Mouse (Mus musculus): ENCODE measurements around the gene Dut.
"Not testable (repeated sequence)": the region's sequence is repeated elsewhere in the genome, so short reads cannot be mapped to it uniquely, and the experiment has no call there.

The Dut gene

DNA sequence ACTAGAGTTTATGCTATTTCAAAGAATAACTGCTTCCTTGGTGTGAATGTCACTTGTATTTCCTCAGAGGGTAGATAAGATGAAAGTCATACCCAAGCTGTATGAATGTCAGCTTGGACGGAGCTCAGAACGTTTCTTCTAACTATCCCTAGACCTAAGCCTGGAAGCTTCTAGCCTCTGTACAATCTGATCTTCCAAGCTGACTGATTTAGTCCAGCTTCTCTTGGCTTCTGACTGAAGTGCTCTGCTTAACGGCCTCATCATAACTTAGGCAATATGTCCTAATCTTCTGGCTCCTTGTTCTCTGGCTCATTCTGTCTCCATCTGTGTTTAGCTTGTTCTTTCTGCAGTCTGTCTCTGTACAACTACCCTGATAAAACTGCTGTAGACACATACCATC, 7.6 kb downstream of the Dut start:
- no peak for DNase-seq (ENCODE audit: low spot score)

DNA sequence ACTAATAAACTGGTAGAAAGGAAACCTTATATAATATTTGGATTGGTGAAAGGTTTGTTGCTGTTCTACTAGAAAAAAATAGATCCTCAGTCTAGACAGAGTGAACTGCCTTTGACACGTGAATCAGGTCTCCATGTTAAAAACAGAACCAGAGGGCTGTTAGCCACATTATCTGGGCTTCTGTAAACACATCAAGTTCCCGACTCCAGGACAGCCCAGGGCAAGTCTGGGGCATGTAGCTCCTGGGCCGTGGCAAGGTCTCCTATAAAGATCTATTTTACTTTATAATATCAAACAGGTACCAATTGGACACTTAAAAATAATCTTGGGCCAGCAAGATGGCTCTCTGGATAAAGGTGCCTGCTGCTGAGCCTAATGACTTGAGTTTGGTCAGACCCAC, 8.9 kb downstream of the Dut start:
- DNase-seq (ENCODE audit: low spot score): no peak

DNA sequence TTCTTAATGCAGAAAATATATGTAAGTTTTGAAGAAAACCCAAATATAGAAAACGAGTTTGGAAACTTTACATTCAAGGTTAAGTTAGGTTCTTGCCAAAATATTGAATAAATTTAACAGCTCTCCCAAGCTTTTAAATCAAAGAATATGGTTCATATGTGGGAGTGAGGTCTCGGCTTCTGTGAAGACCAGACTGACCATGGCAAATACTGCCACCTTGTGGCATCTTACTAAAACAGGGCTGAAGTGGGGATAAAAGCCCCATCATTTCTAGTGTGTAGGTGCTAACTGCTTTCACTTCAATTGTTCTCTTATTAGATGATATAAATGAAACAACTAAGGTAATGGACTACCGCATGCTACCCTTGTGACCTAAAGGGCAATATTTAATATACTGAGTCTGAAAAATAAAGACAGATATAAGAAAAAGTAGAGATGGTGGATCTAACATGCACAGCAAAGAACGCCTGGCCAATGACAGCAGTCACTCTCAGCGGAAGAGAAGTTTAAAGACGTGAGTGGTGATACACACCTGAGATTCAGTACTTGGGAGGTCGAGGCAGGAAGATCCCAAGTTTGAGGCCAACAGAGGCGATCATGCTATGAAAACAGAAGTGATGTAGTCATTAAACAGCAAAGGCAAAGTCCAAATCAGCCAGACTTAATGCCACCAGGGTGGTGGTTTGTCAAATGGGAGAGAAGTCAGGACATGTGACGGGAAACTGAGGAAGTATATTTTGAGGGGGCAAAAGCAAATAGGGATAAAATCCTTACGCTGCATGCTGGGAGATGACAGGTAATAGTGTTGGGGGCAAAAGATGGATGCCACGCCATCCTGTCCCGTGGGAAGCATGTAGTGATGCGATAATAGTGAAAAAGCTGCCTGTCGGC, 12.5 kb downstream of the Dut start:
- peak; percentile 52 for DNase-seq (ENCODE audit: low spot score)

DNA sequence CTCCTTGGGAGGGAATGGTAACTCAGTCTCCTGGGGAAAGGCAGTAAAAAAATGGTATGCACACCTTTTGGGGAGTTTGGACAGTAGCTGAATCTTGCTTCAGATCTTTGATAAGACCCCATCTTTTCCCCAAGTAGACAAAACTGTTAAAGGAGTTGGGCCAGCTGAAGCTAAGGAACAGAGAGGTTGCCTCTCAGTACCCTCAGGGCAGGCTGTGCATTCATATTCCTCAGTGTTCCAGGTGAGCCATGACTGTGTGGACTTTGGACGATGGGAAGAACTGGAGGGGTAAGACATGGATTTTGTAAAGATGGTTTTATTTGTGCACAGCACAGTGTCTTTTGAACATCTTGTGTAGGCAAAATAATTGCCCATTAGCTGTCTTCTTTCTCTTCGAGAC, 13.3 kb downstream of the Dut start:
- DNase-seq (ENCODE audit: low spot score): no peak

DNA sequence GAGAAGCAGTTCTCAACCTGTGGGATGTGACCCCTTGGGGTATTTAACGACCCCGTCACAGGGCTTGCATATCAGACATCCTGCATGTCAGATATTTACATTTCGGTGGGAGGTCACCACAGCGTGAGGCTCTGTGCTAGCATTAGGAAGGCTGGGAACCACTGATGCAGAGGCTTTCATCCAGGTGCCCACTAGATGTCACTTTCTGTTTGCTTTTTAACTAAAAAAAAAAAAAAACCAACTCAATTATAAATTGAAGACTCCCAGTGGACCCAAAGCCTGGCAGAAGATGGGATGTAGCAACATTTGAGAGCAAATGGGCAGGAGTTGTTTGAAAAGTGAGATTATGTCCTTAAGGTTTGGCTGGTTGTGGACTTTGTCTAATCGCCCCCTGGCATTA, 16.1 kb downstream of the Dut start:
- DNase-seq (ENCODE audit: low spot score): peak; percentile 69

DNA sequence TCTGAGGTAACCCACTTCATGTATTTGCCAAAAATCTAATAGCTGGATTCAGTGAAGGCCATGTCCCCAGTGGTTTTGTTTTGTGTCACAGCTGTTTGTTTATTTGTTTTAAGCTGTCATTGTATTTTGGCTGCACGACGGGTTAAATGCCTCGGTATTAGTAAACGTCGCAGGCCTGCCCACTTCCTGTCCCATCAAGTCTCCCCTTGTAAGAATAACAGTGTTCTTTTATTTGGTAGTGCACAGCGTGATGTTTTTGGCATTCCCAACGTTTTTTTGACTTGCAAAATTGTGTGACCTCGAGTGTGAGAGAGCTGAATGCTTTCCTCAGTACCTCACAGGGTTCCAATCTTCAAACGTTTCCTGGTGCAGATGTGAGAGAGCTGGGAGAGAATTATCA, 16.8 kb downstream of the Dut start:
- no peak for DNase-seq (ENCODE audit: low spot score)

DNA sequence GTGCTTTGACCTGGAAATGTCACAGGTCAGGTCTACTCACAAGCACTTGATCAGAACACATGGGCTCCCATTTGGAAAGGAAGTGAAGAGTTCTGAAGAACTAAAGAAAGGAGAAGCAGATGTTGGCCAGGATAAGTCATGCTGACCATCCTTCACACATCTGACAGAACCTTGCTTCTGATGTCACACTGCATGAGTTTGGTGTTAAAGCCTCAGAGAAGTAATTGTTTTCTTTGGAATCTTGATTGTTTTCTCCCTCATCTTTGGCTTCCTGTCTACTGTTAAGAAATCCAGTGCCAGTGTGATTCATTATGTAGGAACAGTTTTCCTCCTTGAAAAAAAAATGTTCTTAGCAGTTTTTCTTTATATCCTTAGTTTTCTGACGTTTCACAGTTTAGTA, 21.9 kb downstream of the Dut start:
- DNase-seq (ENCODE audit: low spot score): no peak

DNA sequence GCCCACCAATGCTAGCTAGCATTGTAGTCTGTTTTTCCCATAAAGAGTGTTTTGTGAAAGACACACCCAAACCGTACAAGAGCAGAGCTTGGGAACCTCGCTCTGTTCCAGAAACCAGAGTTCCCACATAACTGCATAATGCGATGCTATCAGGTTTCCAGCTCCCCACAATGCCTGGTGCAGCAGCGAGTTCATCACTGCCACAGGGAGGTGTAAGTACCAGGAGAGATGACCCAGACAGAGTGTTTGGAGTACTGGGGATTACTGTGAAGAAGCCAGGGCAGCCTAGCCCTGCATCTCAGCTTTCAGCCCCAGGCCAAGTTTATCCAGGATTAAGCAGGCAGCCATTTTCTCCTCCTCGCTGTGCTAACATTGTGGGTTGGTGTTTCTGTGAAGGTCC, 28.6 kb downstream of the Dut start:
- no peak for DNase-seq (ENCODE audit: low spot score)

DNA sequence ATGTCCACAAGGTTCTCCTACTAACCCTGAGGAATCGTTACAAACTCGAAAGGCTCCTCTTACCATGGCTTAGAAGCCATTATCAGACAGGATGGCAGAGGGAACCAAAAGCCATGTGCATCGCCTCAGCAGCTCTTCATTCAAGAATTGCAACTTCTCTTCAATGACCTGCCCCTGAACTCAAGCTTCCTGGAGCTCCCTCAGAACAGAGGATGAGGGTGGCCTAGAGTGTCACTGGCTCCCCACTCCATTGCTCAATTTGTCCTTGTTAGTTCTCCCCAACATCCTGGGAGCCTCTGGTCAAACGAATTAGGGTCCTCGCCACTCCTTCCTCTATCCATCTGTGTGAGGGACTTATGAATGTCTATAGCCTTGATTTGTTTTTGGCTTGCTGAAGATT, 29.7 kb downstream of the Dut start:
- DNase-seq (ENCODE audit: low spot score): no peak

DNA sequence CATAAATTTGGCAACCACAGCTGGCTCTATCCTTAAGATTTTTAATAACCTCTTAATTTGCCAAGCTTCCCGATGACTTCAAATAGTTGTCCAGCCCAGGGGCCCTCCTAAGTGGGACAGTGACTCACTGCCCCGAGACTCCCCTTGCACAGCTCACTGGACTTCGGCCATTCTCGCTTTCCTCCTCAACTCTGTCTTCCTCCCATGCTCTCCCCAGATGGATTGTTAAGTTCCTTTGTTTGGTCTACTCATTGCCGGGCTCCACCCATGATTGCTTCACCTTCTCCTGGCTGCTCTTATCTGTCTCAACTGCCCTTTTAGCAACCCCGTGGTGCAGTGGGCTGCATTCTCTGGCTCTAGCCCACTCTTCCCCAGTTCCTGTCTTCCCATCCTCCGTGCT, 31.5 kb downstream of the Dut start:
- DNase-seq (ENCODE audit: low spot score): no peak

DNA sequence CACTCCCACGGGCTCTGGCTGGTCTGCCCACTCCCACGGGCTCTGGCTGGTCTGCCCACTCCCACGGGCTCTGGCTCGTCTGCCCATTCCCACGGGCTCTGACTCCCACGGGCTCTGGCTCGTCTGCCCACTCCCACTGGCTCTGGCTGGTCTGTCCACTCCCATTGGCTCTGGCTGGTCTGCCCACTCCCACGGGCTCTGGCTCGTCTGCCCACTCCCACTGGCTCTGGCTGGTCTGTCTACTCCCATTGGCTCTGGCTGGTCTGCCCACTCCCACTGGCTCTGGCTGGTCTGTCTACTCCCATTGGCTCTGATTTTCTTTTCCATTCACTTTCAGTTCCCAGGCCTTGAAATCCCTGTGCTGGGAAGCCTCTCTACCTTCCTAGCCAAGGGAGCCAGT, 33.0 kb downstream of the Dut start:
- DNase-seq (ENCODE audit: low spot score): not testable (repeated sequence)

DNA sequence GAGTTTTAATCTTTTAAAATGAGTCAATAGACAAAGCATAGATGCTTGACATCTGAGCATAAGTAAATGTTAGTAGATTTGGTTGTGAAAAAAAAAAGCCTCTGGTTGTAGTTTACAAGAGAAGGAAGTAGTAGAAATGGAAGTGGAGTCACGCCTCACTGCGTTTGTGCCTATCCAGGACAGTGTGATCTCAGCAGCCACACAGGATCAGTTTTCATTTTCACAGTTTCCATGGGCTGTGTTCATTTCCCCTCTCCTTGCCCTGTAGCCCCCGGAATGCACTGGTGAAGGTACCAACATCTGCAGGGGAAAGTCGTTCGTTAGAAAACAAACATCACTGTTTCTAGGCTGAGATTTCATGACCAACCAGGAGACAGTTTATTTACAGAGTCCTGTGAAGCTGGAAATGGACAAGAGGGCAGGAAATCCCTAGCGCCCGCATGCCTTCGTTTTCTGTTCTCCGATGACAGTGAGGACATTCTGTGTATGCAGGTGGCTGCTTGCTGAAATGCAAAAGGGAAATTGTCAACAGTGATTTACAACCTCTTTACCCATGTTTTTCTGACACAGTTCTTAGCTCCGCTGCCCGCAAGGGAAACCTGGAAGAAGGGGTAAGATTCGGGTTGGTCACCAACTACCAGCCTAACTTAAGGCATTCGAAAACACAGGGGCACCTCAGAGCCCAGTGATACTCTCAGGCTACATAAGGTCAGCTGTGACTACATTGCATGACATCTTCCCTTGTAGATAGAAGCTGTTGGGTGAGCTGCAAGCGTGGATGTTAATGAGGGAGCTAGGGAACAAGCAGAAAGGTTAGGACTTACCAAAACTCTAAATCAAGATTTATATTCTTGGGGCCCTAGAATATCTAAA, 35.6 kb downstream of the Dut start:
- no peak for DNase-seq (ENCODE audit: low spot score)

DNA sequence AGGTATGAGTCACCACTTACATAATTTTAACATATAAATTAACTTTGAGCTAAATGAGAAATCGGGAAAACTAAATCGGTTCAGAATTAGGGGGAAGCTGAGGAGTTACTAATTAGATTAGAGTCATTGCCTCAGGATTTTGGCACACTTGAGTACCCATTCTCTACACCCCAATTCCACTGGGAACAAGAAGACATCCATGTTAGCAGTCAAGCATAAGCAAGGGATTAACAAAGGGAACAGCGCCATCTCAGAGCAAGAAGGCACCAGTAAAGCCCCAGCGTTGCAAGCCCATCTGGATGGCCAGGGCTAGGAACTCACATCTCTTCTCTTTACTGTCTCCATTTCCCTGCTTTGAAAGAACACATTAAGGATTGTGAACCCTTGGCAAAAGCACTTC, 38.8 kb downstream of the Dut start:
- no peak for DNase-seq (ENCODE audit: low spot score)

DNA sequence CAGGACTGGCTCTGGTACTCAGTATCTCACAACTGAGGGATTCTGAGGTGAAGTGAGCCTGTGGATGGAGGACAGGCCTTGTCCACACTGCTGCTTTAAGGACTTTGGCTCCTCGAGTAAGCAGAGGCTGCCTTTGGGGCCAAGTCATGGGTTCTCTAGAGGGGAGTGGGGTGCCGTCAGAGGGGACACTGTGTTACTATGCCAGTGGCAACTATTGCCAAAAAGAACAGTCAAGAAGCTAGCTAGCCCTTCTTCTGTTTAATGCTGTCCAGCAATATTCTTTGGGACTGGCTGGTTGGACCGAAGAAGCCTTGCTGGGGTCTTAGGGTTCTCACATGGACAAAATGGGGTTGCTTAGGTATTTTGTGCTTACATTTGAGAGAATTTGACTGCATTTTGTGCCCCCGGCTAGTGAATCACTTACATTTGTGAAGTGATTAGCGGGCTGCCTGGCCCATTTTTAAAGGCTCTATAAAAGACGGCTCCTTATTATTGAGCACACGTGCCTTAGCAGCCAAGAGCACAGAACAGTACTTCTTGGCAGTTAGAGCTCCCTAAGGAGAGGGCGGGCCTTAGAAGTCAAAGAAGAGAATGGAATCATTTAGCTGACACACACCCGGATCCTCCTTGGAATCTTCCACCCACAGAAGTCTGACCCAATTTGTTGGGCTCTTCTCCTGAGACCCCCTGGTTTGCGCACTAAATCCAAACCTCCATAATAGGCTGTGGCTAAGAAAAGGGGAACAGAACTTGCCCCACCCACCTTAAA, 43.4 kb downstream of the Dut start:
- DNase-seq (ENCODE audit: low spot score): no peak

DNA sequence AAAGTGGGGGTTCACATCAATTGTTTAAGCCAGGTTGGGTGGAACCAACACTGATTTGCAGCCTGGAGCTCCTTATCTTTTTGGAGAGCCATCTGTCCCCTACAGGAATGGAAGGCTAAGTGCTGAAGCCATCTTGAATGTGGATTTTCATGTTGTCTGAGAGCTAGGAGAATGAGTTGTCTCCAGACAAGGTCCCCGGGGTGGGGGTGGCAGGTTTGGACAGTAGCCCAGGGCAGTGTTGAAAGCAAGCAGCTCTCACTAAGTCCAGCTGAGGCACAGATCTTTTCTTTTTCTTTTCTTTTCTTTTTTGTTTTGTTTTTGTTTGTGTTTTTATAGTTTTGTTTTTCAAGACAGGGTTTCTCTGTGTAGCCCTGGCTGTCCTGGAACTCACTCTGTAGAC, 44.1 kb downstream of the Dut start:
- no peak for DNase-seq (ENCODE audit: low spot score)

DNA sequence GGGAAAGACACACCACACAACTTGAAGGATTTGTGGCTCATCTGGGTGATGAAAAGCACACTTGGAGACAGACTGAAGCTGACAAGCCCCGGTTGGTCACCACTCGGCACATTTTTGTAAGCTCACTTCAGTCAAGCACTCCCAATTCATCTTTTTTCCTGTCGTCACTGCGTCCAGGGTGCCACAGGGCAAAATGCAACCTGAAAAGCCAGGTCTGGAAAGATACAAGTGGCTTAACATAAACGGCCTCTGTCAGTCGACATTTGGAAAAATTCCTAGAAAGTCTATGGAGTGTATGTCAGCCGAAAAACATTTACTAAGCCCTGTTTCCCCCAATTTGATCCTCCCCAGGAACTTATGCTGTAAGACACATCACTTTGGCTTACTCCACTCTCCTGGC, 45.6 kb downstream of the Dut start:
- no peak for DNase-seq (ENCODE audit: low spot score)

DNA sequence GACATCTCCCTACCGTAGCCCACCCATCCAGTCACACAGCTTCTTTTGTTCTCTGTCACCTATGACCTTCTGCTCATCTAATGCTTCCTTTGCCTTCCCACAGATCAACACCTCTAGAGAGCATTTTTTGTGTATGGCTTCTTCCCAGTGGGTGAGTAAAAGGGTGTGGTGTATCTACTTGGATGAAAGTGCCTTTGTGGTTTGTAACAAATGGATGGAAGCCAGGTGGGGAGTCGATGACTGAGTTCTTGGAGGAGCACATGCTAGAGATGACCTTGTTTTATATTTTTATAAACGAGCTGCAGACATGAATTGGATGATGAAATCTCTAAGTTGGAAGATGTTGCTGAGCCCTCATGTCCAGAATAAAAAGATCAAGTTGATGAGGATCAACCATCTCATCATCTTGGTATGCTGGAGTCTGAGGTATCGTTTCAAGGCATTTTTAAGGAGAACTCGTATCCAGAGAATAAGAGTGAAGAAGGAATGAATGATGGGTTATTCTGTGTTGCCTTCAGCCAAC, 47.0 kb downstream of the Dut start:
- no peak for DNase-seq (ENCODE audit: low spot score)

DNA sequence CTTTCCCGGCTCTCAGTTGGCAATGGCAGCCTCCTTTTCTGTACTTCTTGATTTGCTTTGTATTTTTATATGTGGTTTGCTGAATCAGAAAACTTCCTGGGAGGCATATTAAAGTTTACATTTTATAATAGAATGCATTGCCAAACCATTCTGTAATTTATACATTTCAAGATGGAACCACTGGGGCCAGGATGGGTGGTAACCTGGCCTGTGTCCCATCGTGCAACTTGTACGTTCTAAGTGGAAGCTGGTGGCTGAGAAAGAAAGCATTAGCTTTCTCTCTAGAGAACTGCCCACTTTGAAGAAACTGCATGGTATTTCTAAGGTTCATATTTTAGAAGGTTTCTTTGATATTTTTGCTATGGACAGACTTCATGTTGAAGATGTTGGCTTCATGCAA, 48.5 kb downstream of the Dut start:
- no peak for DNase-seq (ENCODE audit: low spot score)

DNA sequence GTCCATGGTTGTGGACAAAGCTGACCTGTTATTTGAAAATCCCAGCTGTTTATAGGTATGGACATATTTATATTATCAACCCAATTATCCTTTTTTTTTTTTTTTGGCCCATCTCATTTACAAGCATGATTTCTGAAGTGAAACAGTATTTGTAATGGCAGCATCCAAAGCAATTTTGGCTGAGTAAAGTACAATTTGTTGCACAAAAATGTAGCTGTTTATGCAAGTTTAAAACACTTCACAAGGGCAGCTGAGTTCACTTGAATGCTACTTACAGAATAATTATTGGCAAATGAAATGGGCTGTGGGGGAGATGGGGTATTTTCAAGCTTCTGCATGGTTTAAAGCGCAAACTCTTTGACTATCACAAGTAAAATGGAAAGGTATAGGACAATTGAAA, 51.9 kb downstream of the Dut start:
- no peak for DNase-seq (ENCODE audit: low spot score)

DNA sequence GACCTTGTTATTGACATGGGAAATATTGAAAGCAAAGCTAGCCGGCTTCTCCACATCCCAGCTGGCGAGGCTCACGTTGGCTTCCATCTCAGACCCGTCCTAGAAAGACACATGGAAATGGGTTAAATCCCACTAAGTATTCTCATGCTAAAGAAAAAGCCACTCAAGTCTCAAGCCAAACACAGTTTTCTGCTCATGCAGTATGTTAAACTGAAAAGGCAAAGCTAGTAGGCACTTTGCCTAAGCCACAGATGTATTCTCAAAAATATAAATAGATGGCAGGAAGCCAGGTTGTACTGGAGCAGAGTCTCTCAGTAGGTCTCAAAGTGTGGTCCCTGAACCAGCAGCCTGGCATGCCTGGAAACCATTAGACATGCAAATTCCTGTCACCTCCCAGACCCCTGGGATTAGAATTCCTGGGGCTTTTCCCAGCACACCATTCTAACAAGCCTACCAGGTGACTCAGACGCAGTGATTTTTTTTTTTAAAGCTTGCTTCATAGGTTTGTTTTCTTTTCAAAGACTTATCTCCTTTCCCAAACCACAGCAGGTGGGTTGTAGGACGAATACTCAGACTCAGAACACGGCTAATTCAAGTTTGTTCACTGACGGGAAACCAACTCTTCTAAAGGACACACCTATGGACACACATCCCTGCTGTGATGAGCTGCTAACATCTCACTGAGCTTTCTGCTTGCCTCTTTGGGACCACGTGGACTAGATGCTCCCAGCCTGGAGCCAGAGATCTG, 55.1 kb downstream of the Dut start:
- DNase-seq (ENCODE audit: low spot score): no peak

DNA sequence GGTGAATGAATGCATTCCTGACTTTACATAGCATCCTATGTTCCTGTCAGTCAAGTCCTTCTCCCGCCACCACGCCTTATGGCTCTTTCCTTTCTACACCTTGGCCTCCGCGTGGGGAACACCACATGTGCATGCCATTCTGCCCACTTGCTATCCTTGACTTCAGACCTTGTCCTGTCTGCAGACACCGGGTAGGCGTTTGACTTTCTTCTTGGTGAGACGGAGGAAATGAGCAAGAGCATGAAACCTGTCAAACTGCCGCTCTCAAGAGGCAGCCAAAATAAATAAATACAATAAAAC, 55.6 kb downstream of the Dut start:
- no peak for DNase-seq (ENCODE audit: low spot score)

All from MN1 (cell line).